Mouse (Mus musculus): Measurements from ENCODE around the gene Slpi. TPM values are rescaled to one million over a fixed set of nuclear protein-coding genes. Genes with fewer than 3 reads are reported as not detected.

Slpi gene
- polyA plus RNA-seq (2017; shearing (Covaris generic)): 25.8 TPM

GRCm38 (mm10) chr2:164389020-164389419 is at the start of gene Slpi:
TSS of gene Slpi (minus strand) at chr2:164389095.

GRCm38 (mm10) chr2:164405060-164405459 is 16.2 kb upstream of the Slpi start, which contains the start of gene Matn4:
TSS of gene Matn4 (minus strand) at chr2:164405160.

GRCm38 (mm10) chr2:164402906-164403305 is 14.0 kb upstream of the Slpi start, which contains the start of gene Rbpjl:
TSS of gene Rbpjl (plus strand) at chr2:164403141.

GRCm38 (mm10) chr2:164332440-164332839 is 56.5 kb downstream of the Slpi start, which contains the start of gene Svs5:
TSS of gene Svs5 (plus strand) at chr2:164332740.

GRCm38 (mm10) chr2:164316451-164316850 is 72.4 kb downstream of the Slpi start, which contains the start of gene Svs6:
TSS of gene Svs6 (plus strand) at chr2:164316751.

Other genes with a start within 250 kb of the Slpi start
- not detected for gene Kcns1, start 218.0 kb downstream of the Slpi start, polyA plus RNA-seq (2017; shearing (Covaris generic))
- gene Wfdc5, start 206.4 kb downstream of the Slpi start, polyA plus RNA-seq (2017; shearing (Covaris generic)): not detected
- gene Wfdc12, start 198.5 kb downstream of the Slpi start, polyA plus RNA-seq (2017; shearing (Covaris generic)): not detected
- gene Wfdc15a, start 189.0 kb downstream of the Slpi start, polyA plus RNA-seq (2017; shearing (Covaris generic)): not detected
- not detected for gene Wfdc15b, start 167.4 kb downstream of the Slpi start, polyA plus RNA-seq (2017; shearing (Covaris generic))
- gene Svs2, start 150.6 kb downstream of the Slpi start, polyA plus RNA-seq (2017; shearing (Covaris generic)): not detected
- not detected for gene Svs3b, start 132.5 kb downstream of the Slpi start, polyA plus RNA-seq (2017; shearing (Covaris generic))
- gene Svs4, start 110.6 kb downstream of the Slpi start, polyA plus RNA-seq (2017; shearing (Covaris generic)): not detected
- not detected for gene Svs3a, start 99.8 kb downstream of the Slpi start, polyA plus RNA-seq (2017; shearing (Covaris generic))
- not detected for gene Svs6, start 72.3 kb downstream of the Slpi start, polyA plus RNA-seq (2017; shearing (Covaris generic))
- gene Svs5, start 56.4 kb downstream of the Slpi start, polyA plus RNA-seq (2017; shearing (Covaris generic)): not detected
- not detected for gene Rbpjl, start 14.0 kb upstream of the Slpi start, polyA plus RNA-seq (2017; shearing (Covaris generic))
- gene Matn4, start 16.1 kb upstream of the Slpi start, polyA plus RNA-seq (2017; shearing (Covaris generic)): not detected
- gene Sdc4, start 54.8 kb upstream of the Slpi start, polyA plus RNA-seq (2017; shearing (Covaris generic)): 46.9 TPM
- gene Sys1, start 67.9 kb upstream of the Slpi start, polyA plus RNA-seq (2017; shearing (Covaris generic)): 27.2 TPM
- 1.4 TPM for gene Gm20458, start 71.9 kb upstream of the Slpi start, polyA plus RNA-seq (2017; shearing (Covaris generic))
- 0.33 TPM for gene Trp53tg5, start 84.6 kb upstream of the Slpi start, polyA plus RNA-seq (2017; shearing (Covaris generic))
- gene Dbndd2, start 97.0 kb upstream of the Slpi start, polyA plus RNA-seq (2017; shearing (Covaris generic)): 7.6 TPM
- gene Pigt, start 108.4 kb upstream of the Slpi start, polyA plus RNA-seq (2017; shearing (Covaris generic)): 26.3 TPM
- 3.1 TPM for gene Wfdc2, start 173.3 kb upstream of the Slpi start, polyA plus RNA-seq (2017; shearing (Covaris generic))
- not detected for gene Spint3, start 184.4 kb upstream of the Slpi start, polyA plus RNA-seq (2017; shearing (Covaris generic))
- not detected for gene Wfdc6a, start 196.4 kb upstream of the Slpi start, polyA plus RNA-seq (2017; shearing (Covaris generic))
- not detected for gene Eppin, start 204.5 kb upstream of the Slpi start, polyA plus RNA-seq (2017; shearing (Covaris generic))
- not detected for gene Wfdc6b, start 224.4 kb upstream of the Slpi start, polyA plus RNA-seq (2017; shearing (Covaris generic))
- gene Wfdc8, start 224.5 kb upstream of the Slpi start, polyA plus RNA-seq (2017; shearing (Covaris generic)): not detected
- gene Wfdc16, start 249.7 kb upstream of the Slpi start, polyA plus RNA-seq (2017; shearing (Covaris generic)): not detected

Measured in inflammation-experienced regulatory T-cells, adult 16 weeks (primary cell).